Mouse (Mus musculus): ENCODE measurements around the gene Rbfox1. TPM values are rescaled to one million over a fixed set of nuclear protein-coding genes. Genes with fewer than 3 reads are reported as not detected.

The Rbfox1 gene
- total and polyA plus RNA-seq, 3 experiments: not detected

- TF ChIP-seq POLR2AphosphoS5 (IDR thresholded peaks at IDR 0.05; ENCODE audit: insufficient replicate concordance, low read depth, low read length): no peak
- TF ChIP-seq CTCF (IDR thresholded peaks at IDR 0.05; ENCODE audit: low read depth, low read length): no peak
- no peak for TF ChIP-seq GATA1 (IDR thresholded peaks at IDR 0.05; ENCODE audit: borderline replicate concordance, low read length)
- TF ChIP-seq GATA2 (IDR thresholded peaks at IDR 0.05; ENCODE audit: borderline replicate concordance, low read depth, low read length): no peak
- TF ChIP-seq TAL1 (conservative IDR thresholded peaks at IDR 0.05; ENCODE audit: low read depth, low read length): no peak
- peaks cover 9% of the 10 kb centered on the region; the same call in 1 of the 2 replicates for H3K9me3 ChIP-seq (replicated peaks)
- H3K4me1 ChIP-seq (ENCODE audit: insufficient read depth, low read depth, low read length): no peaks in the 10 kb centered on the region
- ATAC-seq (ENCODE audit: extremely low read depth, insufficient number of reproducible peaks, low FRiP score, poor library complexity, severe bottlenecking): no peak
- no peak for DNase-seq (ENCODE audit: low spot score)
- H3K4me3 ChIP-seq (ENCODE audit: low read depth, low read length): no peak overlapping the region
- no peaks in the 10 kb centered on the region for H3K36me3 ChIP-seq (replicated peaks)
- no peaks in the 10 kb centered on the region for H3K27me3 ChIP-seq (ENCODE audit: insufficient read depth, low read length)
These were observed 1076.8 kb downstream of the Rbfox1 start for GRCm38 (mm10) chr16:6961931-6962379.

GRCm38 (mm10) chr16:6962508-6962907, 1077.4 kb downstream of the Rbfox1 start:
- DNase-seq (ENCODE audit: low spot score) (no peak), ATAC-seq (ENCODE audit: extremely low read depth, insufficient number of reproducible peaks, low FRiP score, poor library complexity, severe bottlenecking) (no peak)
- no peak for TF ChIP-seq CTCF (IDR thresholded peaks at IDR 0.05; ENCODE audit: low read depth, low read length)
- TF ChIP-seq GATA2 (IDR thresholded peaks at IDR 0.05; ENCODE audit: borderline replicate concordance, low read depth, low read length): no peak
- TF ChIP-seq GATA1 (IDR thresholded peaks at IDR 0.05; ENCODE audit: borderline replicate concordance, low read length): no peak
- TF ChIP-seq TAL1 (conservative IDR thresholded peaks at IDR 0.05; ENCODE audit: low read depth, low read length): no peak
- no peak for TF ChIP-seq POLR2AphosphoS5 (IDR thresholded peaks at IDR 0.05; ENCODE audit: insufficient replicate concordance, low read depth, low read length)
- no peaks in the 10 kb centered on the region for H3K27me3 ChIP-seq (ENCODE audit: insufficient read depth, low read length)
- H3K36me3 ChIP-seq (replicated peaks): no peaks in the 10 kb centered on the region
- no peak overlapping the region for H3K4me3 ChIP-seq (ENCODE audit: low read depth, low read length)
- H3K9me3 ChIP-seq (replicated peaks): peaks cover 9% of the 10 kb centered on the region
- no peaks in the 10 kb centered on the region for H3K4me1 ChIP-seq (ENCODE audit: insufficient read depth, low read depth, low read length)

GRCm38 (mm10) chr16:6963533-6963932, 1078.4 kb downstream of the Rbfox1 start:
- no peak overlapping the region for H3K4me3 ChIP-seq (ENCODE audit: low read depth, low read length)
- peaks cover 8% of the 10 kb centered on the region for H3K9me3 ChIP-seq (replicated peaks)
- DNase-seq (ENCODE audit: low spot score): no peak
- TF ChIP-seq POLR2AphosphoS5 (IDR thresholded peaks at IDR 0.05; ENCODE audit: insufficient replicate concordance, low read depth, low read length): no peak
- TF ChIP-seq GATA2 (IDR thresholded peaks at IDR 0.05; ENCODE audit: borderline replicate concordance, low read depth, low read length): no peak
- no peak for TF ChIP-seq CTCF (IDR thresholded peaks at IDR 0.05; ENCODE audit: low read depth, low read length)
- TF ChIP-seq GATA1 (IDR thresholded peaks at IDR 0.05; ENCODE audit: borderline replicate concordance, low read length): no peak
- no peak for TF ChIP-seq TAL1 (conservative IDR thresholded peaks at IDR 0.05; ENCODE audit: low read depth, low read length)
- no peaks in the 10 kb centered on the region for H3K36me3 ChIP-seq (replicated peaks)
- no peaks in the 10 kb centered on the region for H3K4me1 ChIP-seq (ENCODE audit: insufficient read depth, low read depth, low read length)
- H3K27me3 ChIP-seq (ENCODE audit: insufficient read depth, low read length): no peaks in the 10 kb centered on the region
- ATAC-seq (ENCODE audit: extremely low read depth, insufficient number of reproducible peaks, low FRiP score, poor library complexity, severe bottlenecking): no peak

- Histone ChIP-seq H3K27me3 (ENCODE audit: insufficient read depth, low read length) (no peaks in the 10 kb centered on the region), H3K9me3 (replicated peaks) (peaks cover 10% of the 10 kb centered on the region), H3K4me1 (ENCODE audit: insufficient read depth, low read depth, low read length) (no peaks in the 10 kb centered on the region), H3K36me3 (replicated peaks) (no peaks in the 10 kb centered on the region), H3K4me3 (ENCODE audit: low read depth, low read length) (no peak overlapping the region)
- no peak for DNase-seq (ENCODE audit: low spot score)
- TF ChIP-seq GATA1 (IDR thresholded peaks at IDR 0.05; ENCODE audit: borderline replicate concordance, low read length) (no peak), POLR2AphosphoS5 (IDR thresholded peaks at IDR 0.05; ENCODE audit: insufficient replicate concordance, low read depth, low read length) (no peak), GATA2 (IDR thresholded peaks at IDR 0.05; ENCODE audit: borderline replicate concordance, low read depth, low read length) (no peak), CTCF (IDR thresholded peaks at IDR 0.05; ENCODE audit: low read depth, low read length) (no peak), TAL1 (conservative IDR thresholded peaks at IDR 0.05; ENCODE audit: low read depth, low read length) (no peak)
- ATAC-seq (ENCODE audit: extremely low read depth, insufficient number of reproducible peaks, low FRiP score, poor library complexity, severe bottlenecking): no peak
These were observed 1079.8 kb downstream of the Rbfox1 start for GRCm38 (mm10) chr16:6964720-6965583.

GRCm38 (mm10) chr16:6969986-6970385, 1084.8 kb downstream of the Rbfox1 start:
- no peak overlapping the region for H3K4me3 ChIP-seq (ENCODE audit: low read depth, low read length)
- TF ChIP-seq GATA2 (IDR thresholded peaks at IDR 0.05; ENCODE audit: borderline replicate concordance, low read depth, low read length) (no peak), GATA1 (IDR thresholded peaks at IDR 0.05; ENCODE audit: borderline replicate concordance, low read length) (no peak), POLR2AphosphoS5 (IDR thresholded peaks at IDR 0.05; ENCODE audit: insufficient replicate concordance, low read depth, low read length) (no peak), TAL1 (conservative IDR thresholded peaks at IDR 0.05; ENCODE audit: low read depth, low read length) (no peak), CTCF (IDR thresholded peaks at IDR 0.05; ENCODE audit: low read depth, low read length) (no peak)
- H3K27me3 ChIP-seq (ENCODE audit: insufficient read depth, low read length): no peaks in the 10 kb centered on the region
- no peaks in the 10 kb centered on the region for H3K36me3 ChIP-seq (replicated peaks)
- H3K4me1 ChIP-seq (ENCODE audit: insufficient read depth, low read depth, low read length): no peaks in the 10 kb centered on the region
- H3K9me3 ChIP-seq (replicated peaks): peaks cover 9% of the 10 kb centered on the region
- ATAC-seq (ENCODE audit: extremely low read depth, insufficient number of reproducible peaks, low FRiP score, poor library complexity, severe bottlenecking): no peak
- DNase-seq (ENCODE audit: low spot score): no peak

GRCm38 (mm10) chr16:6976341-6976740, 1091.2 kb downstream of the Rbfox1 start:
- ATAC-seq (ENCODE audit: extremely low read depth, insufficient number of reproducible peaks, low FRiP score, poor library complexity, severe bottlenecking) (no peak), DNase-seq (ENCODE audit: low spot score) (no peak)
- Histone ChIP-seq H3K4me3 (ENCODE audit: low read depth, low read length) (no peak overlapping the region), H3K4me1 (ENCODE audit: insufficient read depth, low read depth, low read length) (no peaks in the 10 kb centered on the region), H3K9me3 (replicated peaks) (peaks cover 2% of the 10 kb centered on the region; the same call in 1 of the 2 replicates), H3K36me3 (replicated peaks) (no peaks in the 10 kb centered on the region), H3K27me3 (ENCODE audit: insufficient read depth, low read length) (no peaks in the 10 kb centered on the region)
- TF ChIP-seq GATA2 (IDR thresholded peaks at IDR 0.05; ENCODE audit: borderline replicate concordance, low read depth, low read length) (no peak), GATA1 (IDR thresholded peaks at IDR 0.05; ENCODE audit: borderline replicate concordance, low read length) (no peak), POLR2AphosphoS5 (IDR thresholded peaks at IDR 0.05; ENCODE audit: insufficient replicate concordance, low read depth, low read length) (no peak), TAL1 (conservative IDR thresholded peaks at IDR 0.05; ENCODE audit: low read depth, low read length) (no peak), CTCF (IDR thresholded peaks at IDR 0.05; ENCODE audit: low read depth, low read length) (no peak)
